ENCODE assay signal across 13 mouse cellular contexts in genomic region chr5:140582995-140583731, GRCm38 (mm10). TPM values are rescaled to one million over a fixed set of nuclear protein-coding genes. Genes with fewer than 3 reads are reported as not detected.
DNase-seq lines count a peak whose midpoint lies in the region; ATAC-seq and TF ChIP-seq lines count a peak whose summit lies in the region.
"Had no signal": no experiment of that assay in that cellular context is flagged by ENCODE, and none has a peak within 500 bp of the region (broad histone marks: within the 10 kb centered on the region; RNA-seq: fewer than 3 reads in every experiment).

No protein-coding gene starts in this region.

- no peak for TF ChIP-seq CTCF in forebrain, postnatal 0 days (IDR thresholded peaks at IDR 0.05; ENCODE audit: low read depth)

- peak overlapping the region; percentile 94 for H3K27ac ChIP-seq in forebrain, embryonic 10.5 days
- H3K27ac ChIP-seq in forebrain, postnatal 0 days (ENCODE audit: low read depth, low read length), result no peak overlapping the region
- peak overlapping the region; percentile 93 for H3K27ac ChIP-seq in forebrain, embryonic 12.5 days
- H3K27ac ChIP-seq in limb, embryonic 10.5 days, result peak overlapping the region; percentile 81
- H3K27ac ChIP-seq in neural tube, embryonic 13.5 days (replicated peaks), result peak overlapping the region; percentile 72

- H3K4me2 ChIP-seq in forebrain, postnatal 0 days (ENCODE audit: low read depth), result no peak overlapping the region
- peak overlapping the region; percentile 13; the same call in 1 of the 2 replicates for H3K4me2 ChIP-seq in forebrain, embryonic 12.5 days
- no peak overlapping the region for H3K4me2 ChIP-seq in neural tube, embryonic 13.5 days

- ATAC-seq in forebrain, postnatal 0 days, result no peak
- ATAC-seq in forebrain, embryonic 12.5 days (ENCODE audit: low FRiP score), result peak; percentile 31; the same call in 1 of the 2 replicates
- ATAC-seq in neural tube, embryonic 13.5 days (ENCODE audit: low read depth), result 0 out of 2 replicates have a peak, but pooled peaks have one; percentile 17

- 5% methylated on average over 8 of the region's 8 CpGs for WGBS in forebrain, embryonic 10.5 days
- WGBS in forebrain, postnatal 0 days, result 21% methylated on average over 8 of the region's 8 CpGs
- 7% methylated on average over 8 of the region's 8 CpGs for WGBS in forebrain, embryonic 12.5 days
- 29% methylated on average over 8 of the region's 8 CpGs for WGBS in limb, embryonic 10.5 days
- 18% methylated on average over 8 of the region's 8 CpGs for WGBS in neural tube, embryonic 13.5 days

- H3K36me3 ChIP-seq in forebrain, embryonic 10.5 days (replicated peaks), result no peaks in the 10 kb centered on the region
- no peaks in the 10 kb centered on the region for H3K36me3 ChIP-seq in forebrain, postnatal 0 days (ENCODE audit: insufficient read depth)
- H3K36me3 ChIP-seq in forebrain, embryonic 12.5 days (replicated peaks), result no peaks in the 10 kb centered on the region
- no peaks in the 10 kb centered on the region for H3K36me3 ChIP-seq in limb, embryonic 10.5 days
- H3K36me3 ChIP-seq in neural tube, embryonic 13.5 days, result no peaks in the 10 kb centered on the region

- H3K27me3 ChIP-seq in forebrain, embryonic 10.5 days (ENCODE audit: poor library complexity, severe bottlenecking), result no peaks in the 10 kb centered on the region
- no peaks in the 10 kb centered on the region for H3K27me3 ChIP-seq in forebrain, postnatal 0 days (ENCODE audit: insufficient read depth, low read length)
- H3K27me3 ChIP-seq in forebrain, embryonic 12.5 days, result no peaks in the 10 kb centered on the region
- peaks cover 5% of the 10 kb centered on the region; the same call in 1 of the 2 replicates for H3K27me3 ChIP-seq in limb, embryonic 10.5 days (ENCODE audit: low read depth, poor library complexity, severe bottlenecking)
- H3K27me3 ChIP-seq in neural tube, embryonic 13.5 days, result no peaks in the 10 kb centered on the region

- H3K4me3 ChIP-seq in forebrain, embryonic 10.5 days, result peak overlapping the region; percentile 35
- no peak overlapping the region for H3K4me3 ChIP-seq in forebrain, postnatal 0 days (ENCODE audit: low read depth, low read length)
- H3K4me3 ChIP-seq in forebrain, embryonic 12.5 days (replicated peaks), result no peak overlapping the region
- no peak overlapping the region for H3K4me3 ChIP-seq in limb, embryonic 10.5 days
- no peak overlapping the region for H3K4me3 ChIP-seq in neural tube, embryonic 13.5 days

- peak; percentile 58 for DNase-seq in forebrain, embryonic 10.5 days (ENCODE audit: extremely low spot score, low spot score)
- no peak for DNase-seq in forebrain, postnatal 0 days
- no peak for DNase-seq in limb, embryonic 10.5 days (ENCODE audit: low spot score)
- DNase-seq in urinary bladder, postnatal 25 days (ENCODE audit: low spot score), result no peak
- no peak for DNase-seq in frontal cortex, postnatal 10 days (ENCODE audit: low spot score in 2 of 2)
- DNase-seq in testis, postnatal 14 days (ENCODE audit: low spot score), result no peak
- DNase-seq: cerebellum, adult 18-20 months; spleen, adult 18-20 months had no signal

- H3K9me3 ChIP-seq in forebrain, embryonic 10.5 days, result no peaks in the 10 kb centered on the region
- H3K9me3 ChIP-seq in forebrain, postnatal 0 days (ENCODE audit: low read length), result no peaks in the 10 kb centered on the region
- no peaks in the 10 kb centered on the region for H3K9me3 ChIP-seq in forebrain, embryonic 12.5 days
- H3K9me3 ChIP-seq in limb, embryonic 10.5 days (replicated peaks), result no peaks in the 10 kb centered on the region
- H3K9me3 ChIP-seq in neural tube, embryonic 13.5 days, result no peaks in the 10 kb centered on the region

- H3K4me1 ChIP-seq in forebrain, embryonic 10.5 days, result peaks cover 92% of the 10 kb centered on the region
- H3K4me1 ChIP-seq in forebrain, postnatal 0 days (ENCODE audit: insufficient read depth), result no peaks in the 10 kb centered on the region
- peaks cover 71% of the 10 kb centered on the region for H3K4me1 ChIP-seq in forebrain, embryonic 12.5 days
- H3K4me1 ChIP-seq in limb, embryonic 10.5 days, result peaks cover 61% of the 10 kb centered on the region
- H3K4me1 ChIP-seq in neural tube, embryonic 13.5 days (replicated peaks), result peaks cover 56% of the 10 kb centered on the region

- H3K9ac ChIP-seq in forebrain, postnatal 0 days, result no peak overlapping the region
- peak overlapping the region; percentile 30; the same call in 1 of the 2 replicates for H3K9ac ChIP-seq in forebrain, embryonic 12.5 days
- peak overlapping the region; percentile 31 for H3K9ac ChIP-seq in neural tube, embryonic 13.5 days

RNA-seq across cellular contexts. Expression of gene Grifin, which starts 18.3 kb away (rescaled TPM):
- not detected in 2 replicates for polyA plus RNA-seq in forebrain, embryonic 10.5 days (2016; fragmentation: Nextera tagmentation; extraction: Ambion mirVana)
- total RNA-seq in forebrain, postnatal 0 days (2014; rRNA removed), result not detected in 2 replicates
- 0.36 TPM in 1 of 2 replicates, not detected in the other for polyA plus RNA-seq in forebrain, postnatal 0 days (2015; fragmentation: Nextera tagmentation; extraction: Ambion mirVana)
- not detected in 2 replicates for polyA plus RNA-seq in forebrain, embryonic 12.5 days (2016; fragmentation: Nextera tagmentation; extraction: Ambion mirVana)
- polyA plus RNA-seq in limb, embryonic 10.5 days (2016; fragmentation: Nextera tagmentation; extraction: Ambion mirVana), result not detected in 2 replicates
- polyA plus RNA-seq in neural tube, embryonic 13.5 days (2015; fragmentation: Nextera tagmentation; extraction: Ambion mirVana), result not detected in 2 replicates
- total RNA-seq: gastrocnemius, adult 8-10 months; left cerebral cortex, postnatal 10 days; megakaryocyte progenitor cell, adult 5-6 weeks had no signal

RNA-seq across cellular contexts. Expression of gene Lfng, which starts 24.0 kb away (rescaled TPM):
- polyA plus RNA-seq in forebrain, embryonic 10.5 days (2016; fragmentation: Nextera tagmentation; extraction: Ambion mirVana), result 33.1 and 33.3 TPM in 2 replicates
- 39.4 and 53.7 TPM in 2 replicates for total RNA-seq in forebrain, postnatal 0 days (2014; rRNA removed)
- polyA plus RNA-seq in forebrain, postnatal 0 days (2015; fragmentation: Nextera tagmentation; extraction: Ambion mirVana), result 19.2 and 23.0 TPM in 2 replicates
- 30.9 and 32.8 TPM in 2 replicates for polyA plus RNA-seq in forebrain, embryonic 12.5 days (2016; fragmentation: Nextera tagmentation; extraction: Ambion mirVana)
- 4.3 and 5.8 TPM in 2 replicates for polyA plus RNA-seq in limb, embryonic 10.5 days (2016; fragmentation: Nextera tagmentation; extraction: Ambion mirVana)
- 17.6 and 20.6 TPM in 2 replicates for polyA plus RNA-seq in neural tube, embryonic 13.5 days (2015; fragmentation: Nextera tagmentation; extraction: Ambion mirVana)
